Mouse (Mus musculus) lung, adult 18-20 months (tissue): Measurements from ENCODE around the gene Txnip.

Source experiments
- DNase-seq, 2 experiments: peaks; one replicate each; pipeline ENCODE4 v3.0.0; 2022; ENCODE audit warnings: mixed read lengths in 2 of 2

Gene Txnip

GRCm38 (mm10) chr3:96569966-96570605 is 12.3 kb downstream of the Txnip start:
- DNase-seq, result no peak

- no peak for DNase-seq
Observed at GRCm38 (mm10) chr3:96570643-96571042, 12.9 kb downstream of the Txnip start.

DNA sequence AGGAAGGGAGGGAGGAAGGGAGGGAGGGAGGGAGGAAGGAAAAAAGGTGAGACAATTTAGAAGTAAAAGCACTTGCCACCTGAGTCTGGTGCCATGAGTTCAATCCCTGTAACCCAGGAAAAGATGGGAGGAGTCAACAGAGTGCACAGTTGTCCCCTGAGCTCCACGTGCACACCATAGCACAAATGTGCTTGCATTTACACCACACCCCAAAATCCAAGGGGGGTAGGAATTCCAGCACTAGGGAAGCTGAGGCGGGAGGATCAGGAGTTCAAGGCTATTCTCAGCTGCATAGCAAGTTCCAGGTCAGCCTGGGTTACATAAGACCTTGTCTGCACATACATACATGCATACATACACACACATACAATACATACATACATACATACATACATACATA is 13.6 kb downstream of the Txnip start:
- DNase-seq, result peak in 1 of 2 experiments; percentile 3

DNA sequence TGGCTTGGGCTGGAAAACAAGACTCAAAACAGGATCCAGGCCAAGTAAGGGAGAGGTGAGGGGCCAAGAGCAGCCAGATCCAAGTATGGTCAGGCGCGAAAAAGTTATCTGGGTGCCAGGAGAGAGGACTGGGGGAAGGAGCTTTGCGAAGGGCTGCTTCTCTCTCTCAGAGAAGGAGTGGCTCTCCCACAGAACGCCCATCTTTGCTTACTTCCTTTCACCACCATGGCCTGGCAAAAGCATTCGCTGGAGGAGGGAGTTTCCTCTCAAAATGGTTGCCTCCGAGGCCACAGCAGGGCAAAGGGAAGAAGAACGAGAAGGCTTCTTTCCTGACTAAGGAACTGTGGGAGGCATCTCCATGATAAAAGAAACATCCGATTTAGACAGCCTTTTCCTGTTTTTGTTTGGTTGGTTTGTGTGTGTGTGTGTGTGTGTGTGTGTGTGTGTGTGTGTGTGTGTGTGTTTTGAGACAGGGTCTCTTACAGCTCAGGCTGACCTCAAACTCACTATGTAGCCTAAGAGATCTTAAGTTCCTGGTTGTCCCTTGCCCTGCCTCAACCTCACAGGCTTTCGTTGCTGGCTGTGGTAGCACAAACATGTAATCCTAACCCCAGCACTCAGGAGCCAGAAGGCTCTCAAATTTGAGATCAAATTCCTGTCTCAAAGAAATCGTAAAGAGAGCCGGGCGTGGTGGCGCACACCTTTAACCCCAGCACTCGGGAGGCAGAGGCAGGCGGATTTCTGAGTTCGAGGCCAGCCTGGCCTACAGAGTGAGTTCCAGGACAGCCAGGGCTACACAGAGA is 14.3 kb downstream of the Txnip start:
- DNase-seq, result peak; percentile 69 to 78

- peak in 1 of 2 experiments; percentile 7 for DNase-seq
Observed at GRCm38 (mm10) chr3:96573611-96574511, 16.1 kb downstream of the Txnip start.

DNA sequence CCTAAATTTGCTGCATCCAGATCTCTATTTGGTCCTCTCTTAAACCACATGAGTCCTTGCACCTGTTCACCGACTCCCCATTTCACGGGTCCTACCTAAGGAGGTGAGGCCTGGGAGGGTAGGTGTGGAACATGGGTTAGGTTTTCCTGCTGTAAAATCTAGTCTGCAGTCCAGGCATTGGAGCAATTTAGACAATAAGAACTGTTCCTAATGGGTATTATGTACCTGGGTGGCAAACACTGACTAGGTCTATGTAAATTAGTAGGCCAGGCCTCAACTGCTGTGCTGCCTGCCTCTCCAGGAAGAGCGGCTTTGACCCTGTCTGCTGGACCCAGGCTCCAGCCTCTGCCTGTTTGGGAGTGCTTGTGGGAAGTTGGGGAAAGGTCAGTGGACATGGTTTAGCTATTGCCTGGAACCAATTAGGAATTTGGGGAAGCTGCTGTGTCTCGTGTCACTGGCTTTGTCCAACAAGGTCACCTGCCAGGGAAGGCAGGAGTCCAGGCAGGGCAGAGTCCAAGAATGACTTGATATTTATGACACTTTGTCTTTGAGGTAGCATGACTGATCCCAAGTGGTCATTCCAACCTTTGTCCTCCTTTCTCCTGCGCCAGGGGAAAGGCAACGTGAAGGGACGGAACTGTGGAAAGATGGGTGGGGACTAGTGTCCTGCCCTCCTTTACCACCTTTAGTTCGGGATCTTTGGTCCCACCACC is 17.7 kb downstream of the Txnip start:
- DNase-seq, result no peak

- DNase-seq, result peak; percentile 91 to 94
Observed at GRCm38 (mm10) chr3:96576005-96576658, 18.4 kb downstream of the Txnip start.

- DNase-seq, result peak; percentile 96 to 97
Observed at GRCm38 (mm10) chr3:96576690-96577541, 19.2 kb downstream of the Txnip start, which contains the start of gene Gm16253. Gm16253 (plus strand) TSS chr3:96576984.

DNA sequence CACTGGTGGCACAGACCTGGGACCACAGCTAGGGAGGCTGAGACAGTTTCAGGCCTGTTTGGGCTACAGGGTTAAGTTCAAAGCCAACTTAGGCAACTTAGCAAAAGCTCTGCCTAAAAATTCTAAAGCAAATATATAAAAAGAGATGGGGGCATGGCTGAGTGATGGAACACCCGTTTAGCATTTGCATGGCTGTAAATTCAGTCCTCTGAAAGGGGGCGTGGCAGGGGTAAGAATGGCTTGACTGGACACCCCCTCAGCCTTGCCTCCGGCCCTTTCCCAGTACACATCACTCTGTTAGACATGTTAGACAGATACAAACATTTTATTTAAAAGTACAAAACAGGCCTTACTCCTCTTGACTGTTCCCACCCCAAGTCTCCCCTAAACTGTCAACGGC is 19.8 kb downstream of the Txnip start:
- DNase-seq, result no peak

DNA sequence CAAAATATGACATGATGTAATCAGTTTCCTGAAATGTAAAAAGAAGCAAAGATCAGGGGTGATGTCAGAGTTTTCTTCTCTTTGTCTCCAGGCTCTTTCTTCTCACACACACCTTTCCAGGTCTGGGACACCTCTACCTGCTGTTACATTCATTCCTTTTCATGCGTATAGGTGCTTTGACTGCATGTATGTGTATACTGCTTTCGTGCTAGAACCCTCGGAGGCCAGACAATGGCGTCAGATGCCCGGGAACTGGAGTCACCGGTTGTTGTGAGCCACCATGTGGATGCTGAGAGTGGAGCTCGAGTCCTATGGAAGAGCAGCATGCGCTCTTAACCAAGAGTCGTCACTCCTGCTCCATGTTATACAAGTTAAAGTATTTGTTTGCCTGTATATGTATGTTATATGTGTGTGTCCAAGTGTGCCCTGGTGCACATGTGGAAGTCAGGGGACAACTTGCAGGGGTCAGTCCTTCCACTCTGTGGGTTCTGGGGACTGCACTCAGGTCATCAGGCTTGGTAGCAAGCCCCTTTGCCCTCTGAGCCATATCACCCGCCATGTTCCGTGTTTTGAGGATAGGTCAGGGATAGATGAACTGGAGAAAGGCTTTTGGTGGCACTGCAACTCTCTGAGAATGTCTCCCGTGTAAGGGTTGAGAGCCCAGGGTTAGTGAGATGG is 20.9 kb downstream of the Txnip start:
- DNase-seq, result no peak

GRCm38 (mm10) chr3:96579239-96579750 is 21.5 kb downstream of the Txnip start:
- DNase-seq, result no peak

DNA sequence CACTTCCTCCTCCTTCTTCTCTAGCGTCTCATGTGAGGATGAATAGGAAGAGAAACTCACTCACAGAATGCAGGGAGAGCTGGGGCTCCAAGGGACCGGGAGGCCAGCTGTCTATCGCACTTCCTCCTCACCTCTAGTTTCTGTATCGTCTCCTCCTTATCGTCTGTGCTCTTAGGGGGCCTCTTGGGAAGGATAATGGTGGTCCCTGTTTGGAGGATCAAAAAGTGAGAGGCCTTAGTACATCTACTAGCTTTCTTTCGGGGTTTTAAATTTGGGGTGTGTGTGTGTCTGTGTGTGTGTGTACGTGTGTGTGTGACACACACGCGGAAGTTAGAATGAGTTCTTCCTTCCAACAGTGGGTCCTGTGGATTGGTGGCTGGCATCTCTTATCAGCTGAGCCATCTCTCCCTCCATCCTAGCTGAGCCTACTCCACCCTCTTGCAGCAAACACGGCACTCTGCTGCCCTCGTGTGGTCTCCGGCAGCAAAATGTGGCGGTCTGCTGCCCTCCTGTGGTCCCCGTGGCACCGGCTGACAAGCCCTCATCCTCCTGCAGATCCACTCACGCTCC is 22.2 kb downstream of the Txnip start:
- peak; percentile 91 to 92 for DNase-seq

DNA sequence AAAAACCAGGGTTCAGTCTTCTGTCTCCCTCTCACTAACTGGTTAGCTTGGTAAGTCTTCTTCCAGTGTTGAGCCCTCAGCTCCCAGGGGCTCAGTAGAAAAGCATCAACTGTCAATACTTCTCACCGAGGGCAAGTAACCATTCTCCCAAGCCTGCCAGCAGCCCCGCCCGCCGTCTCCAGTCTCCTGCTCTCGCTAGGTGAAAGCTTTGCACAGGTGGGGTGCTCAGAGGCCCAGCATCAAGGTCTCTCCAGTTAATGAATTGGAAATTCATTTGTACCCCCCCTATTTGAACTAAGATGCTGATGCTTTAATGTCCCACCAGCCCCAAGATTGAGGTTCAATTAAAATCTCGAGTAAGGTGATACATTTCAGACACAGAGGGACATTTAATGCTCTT is 23.4 kb downstream of the Txnip start:
- DNase-seq, result no peak

DNA sequence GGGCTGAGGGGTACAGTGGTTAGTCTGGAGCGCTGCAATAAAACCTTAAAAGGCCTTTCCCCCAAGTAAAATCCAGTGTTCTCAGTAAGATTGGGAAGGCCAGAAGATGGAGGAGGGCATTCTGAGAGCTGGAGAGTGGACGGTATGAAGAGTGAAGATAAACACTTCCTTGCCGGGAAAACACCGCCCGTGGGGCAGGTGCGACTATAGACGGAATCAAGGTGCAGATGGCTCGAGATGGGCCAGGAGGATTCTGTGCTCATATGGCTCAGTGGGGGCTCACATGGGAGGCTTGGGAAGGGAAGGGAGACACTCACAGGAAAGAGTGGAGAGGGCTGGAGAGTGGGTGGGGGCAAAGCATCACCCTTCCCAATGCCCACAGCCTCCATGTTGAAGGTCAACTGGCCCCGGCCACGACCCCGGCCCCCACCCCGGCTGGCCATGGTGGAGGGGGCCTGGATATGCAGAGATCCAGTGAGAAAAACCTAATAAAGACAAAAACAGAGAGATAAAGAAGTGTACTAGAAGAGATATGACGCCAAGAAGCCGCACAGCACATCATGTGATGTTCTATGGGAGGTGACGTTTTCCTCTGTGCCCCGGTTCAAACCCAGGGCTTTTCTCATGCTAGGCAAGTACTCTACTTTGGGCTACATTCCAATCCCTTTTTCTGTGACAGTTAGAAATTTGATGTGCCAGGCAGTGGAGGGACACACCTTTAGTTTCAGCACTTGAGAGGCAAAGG is 24.2 kb downstream of the Txnip start:
- DNase-seq, result no peak

DNA sequence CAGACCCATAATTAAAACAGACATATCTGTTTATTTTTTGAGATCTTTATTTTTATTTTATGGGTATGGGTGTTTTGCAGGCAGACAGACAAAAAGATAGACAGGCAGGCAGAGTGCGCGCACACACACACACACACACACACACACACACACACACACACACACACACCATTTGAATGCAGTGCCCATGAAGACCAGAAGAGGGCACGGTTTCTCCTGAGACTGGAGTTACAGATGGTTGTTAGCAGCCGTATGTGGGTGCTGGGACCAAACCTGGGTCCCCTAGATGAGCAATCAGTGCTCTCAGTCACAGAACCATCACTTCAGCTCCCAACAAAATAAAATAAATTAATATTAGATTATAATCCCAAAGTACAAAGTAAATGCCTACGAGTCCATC is 25.6 kb downstream of the Txnip start:
- DNase-seq, result no peak

GRCm38 (mm10) chr3:96590657-96591056 is 32.9 kb downstream of the Txnip start:
- DNase-seq, result no peak

- peak; percentile 64 to 78 for DNase-seq
Observed at GRCm38 (mm10) chr3:96593374-96593773, 35.6 kb downstream of the Txnip start.

GRCm38 (mm10) chr3:96593790-96594560 is 36.2 kb downstream of the Txnip start, which contains the start of gene Polr3gl:
Polr3gl (minus strand) TSS chr3:96594181.
- peak; percentile 96 for DNase-seq
